Comparison of ENCODE assay signal across 9 mouse cellular contexts in genomic region chr2:163236057-163236456, GRCm38 (mm10). TPM values are rescaled to one million over a fixed set of nuclear protein-coding genes. Genes with fewer than 3 reads are reported as not detected.
A peak's percentile ranks its signal among the peaks of the same experiment; 100 is the strongest.
DNase-seq lines count a peak whose midpoint lies in the region; ATAC-seq and TF ChIP-seq lines count a peak whose summit lies in the region.
"Had no signal": no experiment of that assay in that cellular context is flagged by ENCODE, and none has a peak within 500 bp of the region (broad histone marks: within the 10 kb centered on the region; RNA-seq: fewer than 3 reads in every experiment).

No protein-coding gene starts in this region.

- H3K27ac ChIP-seq in hindbrain, embryonic 16.5 days (ENCODE audit: low read depth, low read length) = no peak overlapping the region
- H3K27ac ChIP-seq in neural tube, embryonic 12.5 days = no peak overlapping the region

- peak; percentile 11 to 43 for DNase-seq in lung, adult 18-20 months
- no peak for DNase-seq in lung, adult 2 months
- DNase-seq in embryo, embryonic 9.5 days (ENCODE audit: extremely low spot score) = peak; percentile 40
- no peak for DNase-seq in urinary bladder, adult 2 months (ENCODE audit: low spot score)
- DNase-seq in c-Kit-positive CD71-positive TER-119-positive erythroid progenitor cells, embryonic 14.5 days (ENCODE audit: low spot score) = no peak

- H3K4me2 ChIP-seq in hindbrain, embryonic 16.5 days (ENCODE audit: low read length) = no peak overlapping the region
- no peak overlapping the region for H3K4me2 ChIP-seq in neural tube, embryonic 12.5 days (replicated peaks)
- H3K4me2 ChIP-seq: liver, embryonic 11.5 days had no signal

- H3K36me3 ChIP-seq in hindbrain, embryonic 16.5 days (ENCODE audit: control insufficient read depth, insufficient read depth, low read length) = no peaks in the 10 kb centered on the region
- H3K36me3 ChIP-seq in neural tube, embryonic 12.5 days = no peaks in the 10 kb centered on the region

- no peak for TF ChIP-seq CTCF in lung, adult 2 months (IDR thresholded peaks at IDR 0.05; ENCODE audit: insufficient read depth, low read length)

- ATAC-seq in hindbrain, embryonic 16.5 days = peak; percentile 55; the same call in 1 of the 2 replicates
- peak; percentile 21; the same call in 1 of the 2 replicates for ATAC-seq in neural tube, embryonic 12.5 days (ENCODE audit: low FRiP score, low read depth)
- ATAC-seq: intestine, postnatal 0 days had no signal

- 22% methylated on average over 7 of the region's 7 CpGs for WGBS in lung, adult 2 months
- 27% methylated on average over 7 of the region's 7 CpGs for WGBS in hindbrain, embryonic 16.5 days
- 30% methylated on average over 7 of the region's 7 CpGs for WGBS in neural tube, embryonic 12.5 days

- H3K27me3 ChIP-seq in hindbrain, embryonic 16.5 days (replicated peaks; ENCODE audit: control insufficient read depth, insufficient read depth, low read length) = no peaks in the 10 kb centered on the region; the same call in 1 of the 2 replicates
- H3K27me3 ChIP-seq in neural tube, embryonic 12.5 days (replicated peaks) = peaks cover 3% of the 10 kb centered on the region; the same call in 1 of the 2 replicates

- TF ChIP-seq POLR2A in lung, adult 2 months (IDR thresholded peaks at IDR 0.05; ENCODE audit: borderline replicate concordance, extremely low read depth, low read depth, low read length) = no peak

- H3K4me3 ChIP-seq in lung, adult 2 months (replicated peaks; ENCODE audit: extremely low read depth, low read depth, low read length) = no peak overlapping the region
- H3K4me3 ChIP-seq in hindbrain, embryonic 16.5 days (ENCODE audit: low read length) = no peak overlapping the region
- H3K4me3 ChIP-seq in neural tube, embryonic 12.5 days = no peak overlapping the region

- no peaks in the 10 kb centered on the region for H3K9me3 ChIP-seq in hindbrain, embryonic 16.5 days (ENCODE audit: control insufficient read depth, low read length)
- no peaks in the 10 kb centered on the region for H3K9me3 ChIP-seq in neural tube, embryonic 12.5 days

- H3K4me1 ChIP-seq in lung, adult 2 months (ENCODE audit: control insufficient read depth, insufficient read depth, low read length) = peaks cover 8% of the 10 kb centered on the region
- H3K4me1 ChIP-seq in hindbrain, embryonic 16.5 days (ENCODE audit: control insufficient read depth, insufficient read depth, low read depth, low read length) = peaks cover 25% of the 10 kb centered on the region
- H3K4me1 ChIP-seq in neural tube, embryonic 12.5 days = peaks cover 30% of the 10 kb centered on the region

- H3K9ac ChIP-seq in hindbrain, embryonic 16.5 days (ENCODE audit: low read depth, low read length) = no peak overlapping the region
- H3K9ac ChIP-seq in neural tube, embryonic 12.5 days = no peak overlapping the region

RNA-seq across cellular contexts. Expression of gene Tox2, which starts 33.1 kb away (rescaled TPM):
- polyA plus RNA-seq in lung, adult 2 months (2012; rRNA removed) = 34.2 and 58.0 TPM in 2 replicates
- 23.0 and 33.7 TPM in 2 replicates for polyA plus RNA-seq in hindbrain, embryonic 16.5 days (2015; fragmentation: Nextera tagmentation; extraction: Ambion mirVana)
- polyA plus RNA-seq in neural tube, embryonic 12.5 days (2016; fragmentation: Nextera tagmentation; extraction: Ambion mirVana) = 13.8 and 18.8 TPM in 2 replicates
- 4.5 and 6.1 TPM in 2 replicates for polyA plus RNA-seq in urinary bladder, adult 2 months (2012; rRNA removed)

Comparison
In these comparisons a context has a peak if more than half of its experiments do, and no peak if none do; other contexts are left out.
1. DNase-seq: peak in lung, adult 18-20 months (2 of 2) and embryo, embryonic 9.5 days (single experiment); none in lung, adult 2 months (single experiment), urinary bladder, adult 2 months (single experiment) and c-Kit-positive CD71-positive TER-119-positive erythroid progenitor cells, embryonic 14.5 days (single experiment).